Mouse (Mus musculus): Measurements from ENCODE around the gene Gins1. TPM values are rescaled to one million over a fixed set of nuclear protein-coding genes. Genes with fewer than 3 reads are reported as not detected.

Gene Gins1
- polyA plus RNA-seq (2016; fragmentation: Nextera tagmentation; extraction: Ambion mirVana), result 73.3 and 74.6 TPM in 2 replicates

DNA sequence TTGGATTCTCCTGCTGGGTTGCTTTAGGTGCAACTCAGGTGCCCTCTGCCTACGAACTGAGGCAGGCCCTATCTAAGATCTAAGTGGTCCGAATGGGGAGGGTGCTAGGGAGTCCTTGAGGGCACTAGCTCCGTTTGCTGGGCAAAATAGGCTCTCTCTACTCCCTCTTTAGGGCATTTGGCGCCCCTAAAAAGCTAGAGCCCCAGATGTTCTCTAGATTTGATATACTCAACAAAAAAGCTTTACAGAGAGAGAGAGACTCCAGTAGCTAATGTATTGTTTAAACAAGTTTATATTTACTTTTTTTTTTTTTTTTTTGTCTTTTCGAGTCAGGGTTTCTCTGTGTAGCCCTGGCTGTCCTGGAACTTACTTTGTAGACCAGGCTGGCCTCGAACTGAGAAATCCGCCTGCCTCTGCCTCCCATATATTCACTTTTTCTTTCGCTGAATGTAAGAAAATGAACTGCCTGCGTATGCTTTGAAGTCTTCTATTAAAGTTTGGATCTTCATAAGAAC lies at the start of gene Gins1:
Gins1 (plus strand) TSS at position 465 of the 515 bp plus-strand sequence.
- Histone ChIP-seq H3K27ac (peak within 1 kb of the TSS; percentile 84), H3K9ac (replicated peaks) (peak within 1 kb of the TSS; percentile 87), H3K27me3 (no peaks in the 10 kb centered on the region), H3K4me1 (replicated peaks) (peaks cover 18% of the 10 kb centered on the region), H3K36me3 (peaks cover 5% of the 10 kb centered on the region; the same call in 1 of the 2 replicates), H3K9me3 (no peaks in the 10 kb centered on the region), H3K4me2 (peak within 1 kb of the TSS; percentile 92), H3K4me3 (replicated peaks) (peak within 1 kb of the TSS; percentile 91)
- 42% methylated on average over 9 of the region's 9 CpGs for WGBS
- no peak for ATAC-seq (ENCODE audit: insufficient number of reproducible peaks, insufficient read depth, low FRiP score, low TSS enrichment, low read depth)

DNA sequence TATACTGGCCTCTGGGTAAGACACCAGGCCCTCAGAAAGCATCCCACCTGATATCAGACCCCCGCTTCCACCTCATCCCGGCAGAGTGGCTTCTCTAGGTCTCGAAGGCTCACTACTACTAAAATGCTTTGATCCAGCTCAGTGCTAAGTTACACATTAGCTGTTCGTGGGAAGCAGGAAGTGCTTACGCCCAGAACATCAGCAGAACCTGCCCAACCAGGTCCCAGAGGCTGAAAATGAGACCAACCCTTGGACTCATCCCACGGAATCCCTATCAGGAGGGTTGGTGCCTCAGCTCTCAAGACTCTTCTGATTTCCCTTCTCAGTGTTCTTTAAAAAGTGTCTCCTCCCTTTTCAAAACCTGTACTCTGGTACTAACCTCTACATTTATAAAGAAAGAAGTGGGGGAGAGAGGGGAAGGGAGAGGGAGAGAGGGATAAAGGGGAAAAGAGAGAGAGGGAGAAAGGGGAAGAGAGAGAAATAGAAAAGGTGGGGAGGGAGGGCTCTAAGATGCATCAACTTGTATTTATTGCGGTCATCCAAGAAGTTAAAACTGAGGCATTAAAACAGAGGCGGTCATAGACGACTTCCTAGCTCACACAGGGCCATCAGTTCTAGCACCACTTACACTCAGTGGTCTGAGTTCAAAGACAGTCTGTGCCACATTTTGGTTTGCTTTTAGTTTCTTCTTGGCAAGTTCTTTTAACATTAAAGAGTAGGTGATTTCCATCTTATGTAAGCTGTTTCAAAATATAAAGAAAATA lies 46.3 kb upstream of the Gins1 start:
- Histone ChIP-seq H3K36me3 (peaks cover 3% of the 10 kb centered on the region; the same call in 1 of the 2 replicates), H3K9me3 (no peaks in the 10 kb centered on the region), H3K4me2 (no peak overlapping the region), H3K9ac (replicated peaks) (no peak overlapping the region), H3K27me3 (no peaks in the 10 kb centered on the region), H3K4me1 (replicated peaks) (no peaks in the 10 kb centered on the region), H3K27ac (no peak overlapping the region), H3K4me3 (replicated peaks) (no peak overlapping the region)
- WGBS, result 79% methylated on average over 9 of the region's 9 CpGs
- no peak for ATAC-seq (ENCODE audit: insufficient number of reproducible peaks, insufficient read depth, low FRiP score, low TSS enrichment, low read depth)

DNA sequence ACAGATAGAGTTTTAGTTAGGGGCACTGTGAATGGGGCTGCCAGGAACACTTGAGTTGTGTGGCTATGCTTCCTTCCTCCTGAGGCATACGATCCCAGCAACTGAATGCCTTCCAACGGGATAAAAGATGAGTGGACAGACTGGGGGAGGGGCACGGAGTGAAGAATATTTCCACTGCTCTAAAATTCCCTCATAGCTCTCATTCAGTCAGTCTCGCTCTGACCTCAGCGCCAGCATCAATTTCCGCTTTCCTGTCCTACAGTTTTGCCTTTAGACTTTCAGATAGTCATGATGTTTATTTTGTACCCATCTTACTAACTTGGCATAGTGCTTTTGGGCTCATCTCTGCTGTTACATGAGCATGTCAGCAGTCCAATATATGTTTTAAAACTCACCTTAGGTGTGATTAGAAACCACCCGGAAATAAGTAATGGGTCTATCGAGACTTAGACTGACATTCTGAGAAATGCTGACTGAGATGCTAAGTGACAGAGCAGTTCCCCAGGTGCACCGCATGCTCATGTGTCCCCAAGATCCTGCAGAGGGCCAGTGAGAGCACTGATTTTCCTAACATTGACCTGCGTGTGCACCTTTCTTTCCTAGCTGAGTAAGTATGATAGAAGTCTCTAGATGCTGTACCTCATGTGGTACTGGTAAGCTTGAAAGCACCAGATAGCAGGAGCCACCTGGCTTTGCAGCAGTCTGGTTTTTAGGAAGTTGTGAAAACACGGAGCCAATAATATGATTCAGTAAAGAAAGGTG lies 45.3 kb upstream of the Gins1 start:
- Histone ChIP-seq H3K4me2 (no peak overlapping the region), H3K4me1 (replicated peaks) (no peaks in the 10 kb centered on the region), H3K9ac (replicated peaks) (no peak overlapping the region), H3K9me3 (no peaks in the 10 kb centered on the region), H3K4me3 (replicated peaks) (no peak overlapping the region), H3K27me3 (no peaks in the 10 kb centered on the region), H3K36me3 (peaks cover 3% of the 10 kb centered on the region; the same call in 1 of the 2 replicates), H3K27ac (no peak overlapping the region)
- ATAC-seq (ENCODE audit: insufficient number of reproducible peaks, insufficient read depth, low FRiP score, low TSS enrichment, low read depth), result no peak
- 81% methylated on average over 11 of the region's 11 CpGs for WGBS

DNA sequence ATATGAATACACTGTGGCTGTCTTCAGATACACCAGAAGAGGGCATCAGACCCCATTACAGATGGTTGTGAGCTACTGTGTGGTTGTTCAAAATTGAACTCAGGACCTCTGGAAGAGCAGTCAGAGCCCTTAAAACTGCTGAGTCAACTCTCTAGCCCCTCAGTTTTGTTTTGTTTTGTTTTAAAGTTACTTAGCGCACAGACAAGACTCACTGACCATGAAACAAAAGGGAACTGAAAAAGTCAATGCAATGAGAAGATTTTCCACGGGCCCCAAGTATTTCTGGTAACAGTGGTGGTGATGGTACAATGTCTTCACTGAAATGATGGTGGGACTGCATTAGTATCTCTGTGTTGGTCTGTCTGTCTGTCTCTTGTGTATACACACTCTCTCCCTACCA lies 44.1 kb upstream of the Gins1 start:
- Histone ChIP-seq H3K9me3 (no peaks in the 10 kb centered on the region; the same call in 1 of the 2 replicates), H3K4me1 (replicated peaks) (no peaks in the 10 kb centered on the region), H3K36me3 (peaks cover 1% of the 10 kb centered on the region; the same call in 1 of the 2 replicates), H3K4me2 (no peak overlapping the region), H3K27me3 (no peaks in the 10 kb centered on the region), H3K27ac (no peak overlapping the region), H3K9ac (replicated peaks) (no peak overlapping the region), H3K4me3 (replicated peaks) (no peak overlapping the region)
- no peak for ATAC-seq (ENCODE audit: insufficient number of reproducible peaks, insufficient read depth, low FRiP score, low TSS enrichment, low read depth)
- 92% methylated on average over 2 of the region's 2 CpGs for WGBS

DNA sequence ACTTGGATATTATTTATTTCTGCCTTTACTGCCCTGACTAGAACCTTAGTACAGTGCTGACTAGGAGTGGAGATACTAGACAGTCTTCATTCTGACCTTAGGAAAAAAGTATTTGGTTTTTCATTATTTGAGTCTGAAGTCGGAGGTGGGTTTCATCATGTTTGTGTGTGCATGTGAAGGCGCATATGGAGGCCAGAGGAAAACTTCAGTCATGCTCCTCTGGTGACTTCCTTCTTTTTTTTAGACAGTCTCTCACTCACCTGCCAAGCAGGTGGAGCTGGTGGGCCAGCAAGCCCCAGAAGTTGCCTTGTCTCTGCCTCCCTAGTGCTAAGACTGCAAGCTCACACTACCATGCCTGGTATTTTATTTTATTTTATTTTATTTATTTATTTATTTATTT lies 38.2 kb upstream of the Gins1 start:
- Histone ChIP-seq H3K9me3 (no peaks in the 10 kb centered on the region; the same call in 1 of the 2 replicates), H3K4me1 (replicated peaks) (no peaks in the 10 kb centered on the region), H3K27ac (no peak overlapping the region), H3K4me3 (replicated peaks) (no peak overlapping the region), H3K9ac (replicated peaks) (no peak overlapping the region), H3K4me2 (no peak overlapping the region), H3K36me3 (no peaks in the 10 kb centered on the region), H3K27me3 (no peaks in the 10 kb centered on the region)
- no peak for ATAC-seq (ENCODE audit: insufficient number of reproducible peaks, insufficient read depth, low FRiP score, low TSS enrichment, low read depth)
- 92% methylated on average over 2 of the region's 2 CpGs for WGBS

DNA sequence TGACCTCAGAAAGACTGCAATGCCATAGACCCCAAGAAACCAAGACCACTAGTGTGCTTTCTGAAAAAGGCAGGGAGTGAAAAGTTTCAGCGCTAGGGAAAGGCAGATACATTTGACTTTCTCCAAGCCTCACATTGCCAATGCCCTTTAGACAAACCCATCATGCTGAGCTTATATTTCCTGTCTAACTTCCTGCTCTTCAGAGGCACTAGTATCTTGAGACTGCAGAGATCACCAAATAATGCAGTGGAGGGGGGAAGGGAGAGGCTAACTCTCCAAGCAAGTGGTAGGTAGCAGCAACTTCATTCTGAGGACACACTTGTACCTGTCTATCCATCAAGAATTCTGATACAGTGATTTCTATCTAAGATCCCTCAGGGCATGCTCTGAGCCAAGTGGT lies 35.8 kb upstream of the Gins1 start:
- H3K27me3 ChIP-seq, result no peaks in the 10 kb centered on the region
- H3K9me3 ChIP-seq, result no peaks in the 10 kb centered on the region; the same call in 1 of the 2 replicates
- no peak for ATAC-seq (ENCODE audit: insufficient number of reproducible peaks, insufficient read depth, low FRiP score, low TSS enrichment, low read depth)
- H3K4me1 ChIP-seq (replicated peaks), result no peaks in the 10 kb centered on the region
- H3K36me3 ChIP-seq, result no peaks in the 10 kb centered on the region
- H3K4me3 ChIP-seq (replicated peaks), result no peak overlapping the region
- WGBS, result 92% methylated on average over 1 of the region's 1 CpGs
- no peak overlapping the region for H3K9ac ChIP-seq (replicated peaks)
- no peak overlapping the region for H3K4me2 ChIP-seq
- no peak overlapping the region for H3K27ac ChIP-seq

DNA sequence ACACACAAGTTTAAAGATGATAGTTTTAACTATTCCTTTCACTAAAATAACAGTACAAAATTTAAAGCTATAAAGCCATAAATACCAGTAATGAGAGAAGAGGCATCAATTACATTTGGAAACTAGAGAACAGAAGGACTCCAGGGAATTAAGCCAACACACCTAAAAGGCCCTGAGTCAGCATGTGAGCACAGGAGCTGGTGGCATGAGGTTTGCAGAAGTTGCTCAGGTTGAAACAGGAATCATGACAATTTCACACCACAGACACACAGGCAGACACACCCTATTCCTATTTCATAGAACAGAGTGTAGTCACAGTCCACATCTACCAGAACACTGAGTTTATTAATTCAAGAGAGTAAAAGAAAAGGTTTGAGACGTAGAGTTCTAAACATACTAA lies 30.7 kb upstream of the Gins1 start:
- H3K4me1 ChIP-seq (replicated peaks), result no peaks in the 10 kb centered on the region
- no peak overlapping the region for H3K27ac ChIP-seq
- no peak for ATAC-seq (ENCODE audit: insufficient number of reproducible peaks, insufficient read depth, low FRiP score, low TSS enrichment, low read depth)
- no peak overlapping the region for H3K4me3 ChIP-seq (replicated peaks)
- WGBS, result 96% methylated on average over 1 of the region's 1 CpGs
- no peaks in the 10 kb centered on the region for H3K27me3 ChIP-seq
- H3K9me3 ChIP-seq, result no peaks in the 10 kb centered on the region
- no peaks in the 10 kb centered on the region for H3K36me3 ChIP-seq
- no peak overlapping the region for H3K4me2 ChIP-seq
- no peak overlapping the region for H3K9ac ChIP-seq (replicated peaks)

DNA sequence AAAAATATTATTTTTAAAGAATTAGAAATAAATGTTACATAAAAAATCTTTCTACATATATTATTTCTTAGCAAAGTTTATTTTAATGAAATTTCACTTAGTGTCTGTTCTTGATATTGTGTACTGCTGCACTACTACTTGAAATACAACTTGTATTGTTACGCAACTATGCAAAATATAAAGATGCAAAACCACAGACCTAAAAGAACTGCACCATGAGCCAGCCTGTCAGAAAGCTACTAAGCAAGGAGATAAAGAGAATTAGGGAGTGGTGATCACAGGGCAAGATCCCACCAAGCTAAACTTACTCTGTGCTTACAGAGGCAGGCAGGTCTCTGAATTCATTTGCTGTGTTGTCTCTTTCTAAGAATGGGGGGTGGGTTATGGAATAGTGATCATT lies 30.0 kb upstream of the Gins1 start:
- Histone ChIP-seq H3K4me3 (replicated peaks) (no peak overlapping the region), H3K9ac (replicated peaks) (no peak overlapping the region), H3K9me3 (no peaks in the 10 kb centered on the region), H3K27ac (no peak overlapping the region), H3K4me2 (no peak overlapping the region), H3K36me3 (no peaks in the 10 kb centered on the region), H3K27me3 (no peaks in the 10 kb centered on the region), H3K4me1 (replicated peaks) (no peaks in the 10 kb centered on the region)
- no peak for ATAC-seq (ENCODE audit: insufficient number of reproducible peaks, insufficient read depth, low FRiP score, low TSS enrichment, low read depth)
- 93% methylated on average over 1 of the region's 1 CpGs for WGBS

DNA sequence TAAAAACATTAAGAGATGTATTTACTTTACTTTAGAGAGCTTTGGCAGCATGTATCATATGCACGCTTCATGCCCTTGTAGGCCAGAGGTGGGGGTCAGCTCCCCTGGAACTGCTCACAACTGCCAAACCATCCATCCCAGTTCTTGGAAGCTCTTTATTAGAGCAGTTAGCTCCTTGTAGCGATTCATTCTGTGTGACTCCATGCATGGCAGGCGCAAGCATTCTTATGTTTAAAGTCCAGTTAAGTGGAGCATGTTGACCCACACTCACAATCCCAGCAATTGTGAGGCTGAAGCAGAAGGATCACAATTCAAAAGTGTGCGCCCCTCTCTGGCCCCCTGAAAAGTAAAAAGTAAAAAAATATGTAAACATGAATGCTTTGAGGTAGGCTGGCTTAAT lies 27.6 kb upstream of the Gins1 start:
- Histone ChIP-seq H3K9ac (replicated peaks) (no peak overlapping the region), H3K4me2 (no peak overlapping the region), H3K27me3 (no peaks in the 10 kb centered on the region), H3K27ac (no peak overlapping the region), H3K4me3 (replicated peaks) (no peak overlapping the region), H3K4me1 (replicated peaks) (no peaks in the 10 kb centered on the region), H3K9me3 (no peaks in the 10 kb centered on the region), H3K36me3 (no peaks in the 10 kb centered on the region)
- 93% methylated on average over 4 of the region's 4 CpGs for WGBS
- no peak for ATAC-seq (ENCODE audit: insufficient number of reproducible peaks, insufficient read depth, low FRiP score, low TSS enrichment, low read depth)

DNA sequence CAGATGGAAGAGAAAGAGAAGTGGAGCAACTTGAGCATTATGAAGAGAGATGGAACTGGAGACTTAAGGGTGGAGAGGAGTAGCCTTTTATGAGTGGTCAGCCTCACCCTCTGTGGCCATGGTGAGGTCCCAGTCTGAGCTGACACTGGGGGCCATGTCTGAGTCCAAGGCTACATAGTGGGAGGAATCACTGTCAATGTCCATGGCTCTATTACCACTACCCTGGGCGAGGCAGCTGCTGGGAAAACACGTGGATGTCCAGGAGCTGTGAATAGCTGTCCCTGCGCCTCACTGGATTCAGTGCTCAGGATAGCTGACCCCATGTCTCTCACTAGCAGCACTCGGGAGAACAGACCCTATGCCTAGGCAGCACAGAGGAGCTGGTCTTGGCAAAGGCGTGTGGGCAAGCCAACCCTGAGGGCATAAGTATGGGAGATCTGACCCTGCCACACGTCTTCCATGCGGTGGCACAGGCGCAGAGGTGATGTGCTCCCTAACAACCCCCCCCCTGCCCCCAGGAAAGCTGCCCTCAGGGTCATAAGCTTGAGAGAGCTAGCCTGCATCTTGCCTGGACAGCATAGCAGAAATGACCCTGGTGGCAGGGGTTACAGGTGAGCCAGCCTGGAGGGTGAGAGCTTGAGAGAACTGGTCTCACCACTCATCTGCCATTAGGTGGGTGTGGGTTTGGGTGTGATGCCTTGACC lies 21.0 kb upstream of the Gins1 start:
- no peaks in the 10 kb centered on the region for H3K36me3 ChIP-seq
- 87% methylated on average over 8 of the region's 8 CpGs for WGBS
- no peaks in the 10 kb centered on the region for H3K27me3 ChIP-seq
- H3K9me3 ChIP-seq, result no peaks in the 10 kb centered on the region
- H3K9ac ChIP-seq (replicated peaks), result no peak overlapping the region
- H3K4me1 ChIP-seq (replicated peaks), result no peaks in the 10 kb centered on the region
- H3K27ac ChIP-seq, result no peak overlapping the region
- no peak overlapping the region for H3K4me3 ChIP-seq (replicated peaks)
- ATAC-seq (ENCODE audit: insufficient number of reproducible peaks, insufficient read depth, low FRiP score, low TSS enrichment, low read depth), result 0 out of 2 replicates have a peak, but pooled peaks have one; percentile 31
- H3K4me2 ChIP-seq, result no peak overlapping the region

DNA sequence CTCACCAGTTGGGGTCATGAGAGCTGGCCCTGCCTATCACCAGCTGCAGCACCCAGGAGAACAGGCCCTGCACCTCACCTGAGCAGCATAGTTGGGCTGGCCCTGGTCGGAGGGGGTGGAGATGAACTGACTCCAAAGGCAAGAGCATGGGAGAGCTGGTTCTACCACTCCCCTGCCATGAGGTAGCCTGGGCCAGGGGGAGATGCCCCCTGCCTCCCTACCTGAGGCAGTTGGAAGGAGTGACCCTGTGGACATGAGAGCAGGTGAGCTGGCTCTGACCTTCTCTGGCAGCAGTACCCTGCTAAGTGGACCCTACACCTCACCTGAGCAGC lies 20.5 kb upstream of the Gins1 start:
- 100% methylated on average over 1 of the region's 1 CpGs for WGBS
- ATAC-seq (ENCODE audit: insufficient number of reproducible peaks, insufficient read depth, low FRiP score, low TSS enrichment, low read depth), result peak; percentile 26; the same call in 1 of the 2 replicates
- H3K27me3 ChIP-seq, result no peaks in the 10 kb centered on the region
- no peaks in the 10 kb centered on the region for H3K9me3 ChIP-seq
- H3K36me3 ChIP-seq, result no peaks in the 10 kb centered on the region
- no peak overlapping the region for H3K9ac ChIP-seq (replicated peaks)
- no peak overlapping the region for H3K4me3 ChIP-seq (replicated peaks)
- no peak overlapping the region for H3K27ac ChIP-seq
- no peaks in the 10 kb centered on the region for H3K4me1 ChIP-seq (replicated peaks)
- no peak overlapping the region for H3K4me2 ChIP-seq

Data from limb, embryonic 12.5 days (tissue).